Mouse (Mus musculus): ENCODE measurements around the gene Gm26920.

GRCm38 (mm10) chr7:30122188-30122530 is 31.9 kb upstream of the Gm26920 start:
- TF ChIP-seq POLR2A (IDR thresholded peaks at IDR 0.05; ENCODE audit: insufficient read depth, low read depth, low read length) = no peak
- TF ChIP-seq CTCF (IDR thresholded peaks at IDR 0.05; ENCODE audit: insufficient read depth, low read depth, low read length) = no peak

Data from olfactory bulb, adult 2 months (tissue).